Mouse (Mus musculus) kidney, adult 10 weeks (tissue): ENCODE results near the gene Mroh3. TPM values are rescaled to one million over a fixed set of nuclear protein-coding genes. Genes with fewer than 3 reads are reported as not detected.

Experiments used
- polyA plus RNA-seq: library from polyadenylated mRNA; stranded (reverse); fragments of 350-450 nt; fragmentation: Illumina TruSeq; extraction: RNeasy Lipid Tissue Mini Kit (QIAGEN cat#74804); gene quantifications from one replicate; pipeline ENCODE4 v1.2.3, GENCODE M21; 2014; ENCODE audit warnings: low read depth, low replicate concordance

Mroh3 gene
- polyA plus RNA-seq, result not detected

GRCm38 (mm10) chr1:136212803-136213202, at the start of gene Mroh3:
TSS of gene Mroh3 (minus strand) at chr1:136212828.

DNA sequence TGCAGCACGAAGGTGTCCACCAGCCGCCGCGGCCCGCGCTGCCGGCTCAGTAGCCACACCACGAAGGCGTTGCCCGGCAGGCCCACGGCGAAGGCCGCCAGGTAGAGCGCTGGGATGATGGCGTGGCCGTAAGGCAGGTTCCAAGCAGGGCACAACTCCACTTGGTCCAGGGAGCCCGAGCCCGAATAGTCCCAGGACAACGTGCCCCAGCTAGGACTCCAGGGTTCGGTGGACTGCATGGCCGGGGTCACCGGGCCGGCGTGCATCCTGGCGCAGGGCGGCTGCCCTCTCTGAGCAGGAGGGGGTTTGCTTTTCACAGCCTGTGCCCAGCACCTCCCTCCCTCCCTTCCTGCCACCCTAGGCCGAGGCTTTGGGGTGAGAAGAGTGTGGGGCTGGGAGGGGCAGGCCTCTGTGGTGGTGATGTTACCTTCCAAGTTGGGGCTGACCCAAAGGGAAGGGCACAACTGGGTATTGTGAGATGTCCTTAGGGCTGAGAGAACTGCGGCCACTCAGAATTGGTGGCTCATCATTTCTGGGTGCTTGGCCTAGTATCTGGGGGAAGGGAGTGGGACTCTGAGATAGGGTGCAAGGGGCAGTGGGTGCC, 48.1 kb upstream of the Mroh3 start, which contains the start of gene Gpr25:
TSS of gene Gpr25 (minus strand) at position 239 of the 604 bp plus-strand sequence.

GRCm38 (mm10) chr1:136233892-136234594, 21.4 kb upstream of the Mroh3 start, which contains the start of gene Inava:
TSS of gene Inava (minus strand) at chr1:136234264.

Other genes starting within 250 kb of the Mroh3 start
- not detected for gene Igfn1, start 206.5 kb downstream of the Mroh3 start, polyA plus RNA-seq
- gene Tmem9, start 204.7 kb downstream of the Mroh3 start, polyA plus RNA-seq, result 6.1 TPM
- gene Ascl5, start 162.0 kb downstream of the Mroh3 start, polyA plus RNA-seq, result not detected
- not detected for gene Cacna1s, start 160.1 kb downstream of the Mroh3 start, polyA plus RNA-seq
- not detected for gene Kif21b, start 81.4 kb downstream of the Mroh3 start, polyA plus RNA-seq
- 1.5 TPM for gene Inava, start 21.4 kb upstream of the Mroh3 start, polyA plus RNA-seq
- gene Gpr25, start 48.0 kb upstream of the Mroh3 start, polyA plus RNA-seq, result not detected
- gene Camsap2, start 133.3 kb upstream of the Mroh3 start, polyA plus RNA-seq, result 54.1 TPM
- gene Ddx59, start 202.4 kb upstream of the Mroh3 start, polyA plus RNA-seq, result 6.0 TPM